In genomic region chr5:52833005-52833404, GRCm38 (mm10) we compare ENCODE assay signal across 8 mouse cellular contexts. TPM values are rescaled to one million over a fixed set of nuclear protein-coding genes. Genes with fewer than 3 reads are reported as not detected.
DNase-seq lines count a peak whose midpoint lies in the region; ATAC-seq lines count a peak whose summit lies in the region.

No protein-coding gene starts in this region.

- peak overlapping the region; percentile 80 for H3K4me3 ChIP-seq in kidney, embryonic 15.5 days (replicated peaks)
- peak overlapping the region; percentile 74 for H3K4me3 ChIP-seq in forebrain, embryonic 15.5 days
- H3K4me3 ChIP-seq in midbrain, embryonic 11.5 days (ENCODE audit: low read depth, low read length), result no peak overlapping the region

- H3K4me2 ChIP-seq in kidney, embryonic 15.5 days, result peak overlapping the region; percentile 74
- H3K4me2 ChIP-seq in forebrain, embryonic 15.5 days (replicated peaks), result peak overlapping the region; percentile 67
- H3K4me2 ChIP-seq in midbrain, embryonic 11.5 days, result peak overlapping the region; percentile 27

- DNase-seq in kidney, postnatal 10 days, result no peak
- peak; percentile 23 for DNase-seq in adrenal gland, postnatal 14 days
- peak; percentile 13 to 31 for DNase-seq in kidney, postnatal 4 days
- no peak for DNase-seq in midbrain, embryonic 11.5 days (ENCODE audit: low spot score, missing footprints)
- no peak for DNase-seq in left cerebral cortex, adult 18-20 months (ENCODE audit: low spot score in 2 of 2)

- ATAC-seq in kidney, embryonic 15.5 days (replicated peaks; ENCODE audit: low FRiP score), result no peak
- ATAC-seq in forebrain, embryonic 15.5 days (replicated peaks), result no peak
- ATAC-seq in midbrain, embryonic 11.5 days (ENCODE audit: low FRiP score), result no peak
- no peak for ATAC-seq in inflammation-experienced regulatory T-cells, adult 6 months

- peaks cover 19% of the 10 kb centered on the region for H3K4me1 ChIP-seq in kidney, embryonic 15.5 days
- peaks cover 29% of the 10 kb centered on the region for H3K4me1 ChIP-seq in forebrain, embryonic 15.5 days
- peaks cover 4% of the 10 kb centered on the region; the same call in 1 of the 2 replicates for H3K4me1 ChIP-seq in midbrain, embryonic 11.5 days (ENCODE audit: control insufficient read depth, insufficient read depth, low read length)

- H3K27ac ChIP-seq in kidney, embryonic 15.5 days, result peak overlapping the region; percentile 94
- peak overlapping the region; percentile 88 for H3K27ac ChIP-seq in forebrain, embryonic 15.5 days (replicated peaks)
- peak overlapping the region; percentile 65; the same call in 1 of the 2 replicates for H3K27ac ChIP-seq in midbrain, embryonic 11.5 days (ENCODE audit: low read depth, low read length)

- H3K9ac ChIP-seq in kidney, embryonic 15.5 days, result no peak overlapping the region; the same call in 1 of the 2 replicates
- H3K9ac ChIP-seq in forebrain, embryonic 15.5 days (replicated peaks), result peak overlapping the region; percentile 49; the same call in 1 of the 2 replicates
- peak overlapping the region; percentile 58 for H3K9ac ChIP-seq in midbrain, embryonic 11.5 days (ENCODE audit: low read length)

- peaks cover 20% of the 10 kb centered on the region for H3K36me3 ChIP-seq in kidney, embryonic 15.5 days
- H3K36me3 ChIP-seq in forebrain, embryonic 15.5 days, result peaks cover 4% of the 10 kb centered on the region; the same call in 1 of the 2 replicates
- no peaks in the 10 kb centered on the region; the same call in 1 of the 2 replicates for H3K36me3 ChIP-seq in midbrain, embryonic 11.5 days (ENCODE audit: control insufficient read depth, insufficient read depth, low read length)

- no peaks in the 10 kb centered on the region for H3K9me3 ChIP-seq in kidney, embryonic 15.5 days (replicated peaks)
- H3K9me3 ChIP-seq in forebrain, embryonic 15.5 days, result no peaks in the 10 kb centered on the region
- H3K9me3 ChIP-seq in midbrain, embryonic 11.5 days (ENCODE audit: control insufficient read depth, low read length), result no peaks in the 10 kb centered on the region

- H3K27me3 ChIP-seq in kidney, embryonic 15.5 days, result no peaks in the 10 kb centered on the region
- H3K27me3 ChIP-seq in forebrain, embryonic 15.5 days, result no peaks in the 10 kb centered on the region
- H3K27me3 ChIP-seq in midbrain, embryonic 11.5 days (ENCODE audit: control insufficient read depth, insufficient read depth, low read length), result no peaks in the 10 kb centered on the region

RNA-seq across cellular contexts. Expression of gene Anapc4, which starts 0.8 kb away (rescaled TPM):
- polyA plus RNA-seq in kidney, embryonic 15.5 days (2015; fragmentation: Nextera tagmentation; extraction: Ambion mirVana), result 103 TPM in 2 replicates
- total RNA-seq in adrenal gland, postnatal 14 days (2021), result 57.5 and 66.8 TPM in 2 replicates
- polyA plus RNA-seq in forebrain, embryonic 15.5 days (2015; fragmentation: Nextera tagmentation; extraction: Ambion mirVana), result 110 and 111 TPM in 2 replicates
- 133 and 141 TPM in 2 replicates for polyA plus RNA-seq in midbrain, embryonic 11.5 days (2014; fragmentation: Nextera tagmentation; extraction: Ambion mirVana)
- 10 to 100 TPM; 58.1 to 60.2 TPM for total RNA-seq in left cerebral cortex, adult 18-20 months (2021)
- polyA plus RNA-seq in inflammation-experienced regulatory T-cells, adult 6 months (2017; shearing (Covaris generic)), result 10 to 100 TPM; 76.9 to 94.8 (median 81.5) TPM

RNA-seq across cellular contexts. Expression of gene Zcchc4, which starts 57.8 kb away (rescaled TPM):
- polyA plus RNA-seq in kidney, embryonic 15.5 days (2015; fragmentation: Nextera tagmentation; extraction: Ambion mirVana), result 17.7 and 18.3 TPM in 2 replicates
- total RNA-seq in adrenal gland, postnatal 14 days (2021), result 9.6 and 10.9 TPM in 2 replicates
- 15.5 and 16.7 TPM in 2 replicates for polyA plus RNA-seq in forebrain, embryonic 15.5 days (2015; fragmentation: Nextera tagmentation; extraction: Ambion mirVana)
- polyA plus RNA-seq in midbrain, embryonic 11.5 days (2014; fragmentation: Nextera tagmentation; extraction: Ambion mirVana), result 15.4 and 19.6 TPM in 2 replicates
- total RNA-seq in left cerebral cortex, adult 18-20 months (2021), result 10 to 100 TPM in 1 of 2 experiments, 1 to 10 TPM in 1; 8.5 to 11.3 TPM
- 10 to 100 TPM; 14.8 to 15.4 (median 15.3) TPM for polyA plus RNA-seq in inflammation-experienced regulatory T-cells, adult 6 months (2017; shearing (Covaris generic))

Comparison
In these comparisons a context has a peak if more than half of its experiments do, and no peak if none do; other contexts are left out.
1. DNase-seq: peak in adrenal gland, postnatal 14 days (single experiment) and kidney, postnatal 4 days (2 of 2); none in kidney, postnatal 10 days (single experiment), midbrain, embryonic 11.5 days (single experiment) and left cerebral cortex, adult 18-20 months (0 of 2).
2. Peak in every context shown above with its lines, with median percentiles within 50 percentile points of each other: H3K27ac ChIP-seq and H3K4me2 ChIP-seq.